Mouse (Mus musculus): ENCODE measurements around the gene Nmd3.

DNA sequence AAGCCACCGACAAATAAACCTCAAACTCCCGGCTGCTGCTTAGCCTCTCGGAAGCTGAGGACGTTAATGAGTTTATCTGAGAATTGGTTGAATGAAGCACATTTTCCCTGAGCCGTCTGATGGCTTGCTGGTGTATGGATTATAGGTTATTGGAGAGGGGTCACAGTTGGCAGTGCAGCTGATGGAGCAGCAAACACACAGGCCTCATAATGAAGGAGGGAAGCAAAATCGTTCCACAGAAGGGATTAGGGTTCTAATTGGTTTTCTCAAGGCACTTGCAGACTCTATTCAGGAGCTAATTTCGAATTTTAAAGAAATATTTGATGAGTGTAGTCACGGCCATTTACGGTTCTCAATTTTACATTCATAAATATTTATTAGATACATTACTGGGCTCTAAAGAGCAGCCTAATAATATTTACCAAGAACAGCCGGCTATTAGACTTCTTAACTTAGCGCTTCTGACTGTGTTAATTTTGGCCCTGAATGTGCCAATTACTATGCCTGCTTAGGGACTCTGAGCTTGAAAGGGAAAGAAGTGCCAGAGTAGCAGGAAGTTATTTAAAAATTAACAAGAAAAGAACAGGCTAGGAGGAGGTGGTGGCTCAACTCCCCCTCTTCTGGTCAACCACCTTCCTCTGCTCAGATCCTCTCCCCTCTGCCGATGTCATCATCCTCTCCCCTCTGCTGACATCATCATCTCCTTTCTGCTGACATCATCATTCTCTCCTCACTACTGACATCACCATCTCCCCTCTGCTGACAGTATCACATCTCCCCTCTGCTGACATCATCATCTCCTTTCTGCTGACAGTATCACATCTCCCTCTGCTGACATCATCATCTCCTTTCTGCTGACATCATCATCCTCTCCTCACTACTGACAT, 12.5 kb upstream of the Nmd3 start:
- TF ChIP-seq GATA1 (IDR thresholded peaks at IDR 0.05; ENCODE audit: low read length) = no peak
- no peak for TF ChIP-seq TAL1 (IDR thresholded peaks at IDR 0.05; ENCODE audit: low read length)
